Mouse (Mus musculus) forebrain, embryonic 11.5 days (tissue): ENCODE measurements at regions not wholly inside any gene's neighbourhood (a gene's known extent, or its start where the extent isn't known, plus 50 kb on each side); places are given as distances from the start of the nearest gene placed in this dataset.

Experiments
- ATAC-seq: fragments of 200-750 bp; cut with Nextera tagmentation; replicated peaks from 2 replicates; pipeline ENCODE4 v1.8.0; 2017; ENCODE audit warnings: moderate TSS enrichment; ENCODE audit not compliant: low FRiP score
- DNase-seq: peaks from one replicate; pipeline ENCODE4 v3.0.0-alpha.2; 2017; ENCODE audit warnings: low spot score
- H3K27ac ChIP-seq: fragments of 300-500 bp; sonication (generic); 2 replicates; pipeline ENCODE4 v1.5.1; 2014; ENCODE audit warnings: low read depth, low read length
- H3K27me3 ChIP-seq: fragments of 300-500 bp; sonication (generic); 2 replicates; pipeline ENCODE4 v1.6.1; 2014; ENCODE audit warnings: mild to moderate bottlenecking, low read length, mixed read lengths; ENCODE audit not compliant: control insufficient read depth, insufficient read depth
- H3K36me3 ChIP-seq: fragments of 300-500 bp; sonication (generic); 2 replicates; pipeline ENCODE4 v1.6.1; 2014; ENCODE audit warnings: mild to moderate bottlenecking, low read length, moderate library complexity, mixed read lengths; ENCODE audit not compliant: control insufficient read depth, insufficient read depth
- H3K4me1 ChIP-seq: fragments of 300-500 bp; sonication (generic); replicated peaks from 2 replicates; pipeline ENCODE4 v1.6.1; 2014; ENCODE audit warnings: low read length, mixed read lengths; ENCODE audit not compliant: control insufficient read depth, insufficient read depth
- H3K4me2 ChIP-seq: fragments of 300-500 bp; sonication (generic); 2 replicates; pipeline ENCODE4 v1.6.1; 2014; ENCODE audit warnings: low read depth, mild to moderate bottlenecking, low read length, moderate library complexity, mixed read lengths; ENCODE audit not compliant: severe bottlenecking
- H3K4me3 ChIP-seq: fragments of 300-500 bp; sonication (generic); 2 replicates; pipeline ENCODE4 v1.5.1; 2014; ENCODE audit warnings: low read depth, low read length
- H3K9ac ChIP-seq: fragments of 300-500 bp; sonication (generic); 2 replicates; pipeline ENCODE4 v1.6.1; 2014; ENCODE audit warnings: low read length
- H3K9me3 ChIP-seq: fragments of 300-500 bp; sonication (generic); 2 replicates; pipeline ENCODE4 v1.6.1; 2016; ENCODE audit warnings: low read length, mixed read lengths; ENCODE audit not compliant: control insufficient read depth
- WGBS: fragments of 180-500 bp; shearing (Covaris S2); extraction: QIAGEN DNeasy Blood & Tissue Kit; methylation state at CpG from one replicate; pipeline ENCODE4 v1.1.7; 2014; 5-methylcytosine and 5-hydroxymethylcytosine counted together

DNA sequence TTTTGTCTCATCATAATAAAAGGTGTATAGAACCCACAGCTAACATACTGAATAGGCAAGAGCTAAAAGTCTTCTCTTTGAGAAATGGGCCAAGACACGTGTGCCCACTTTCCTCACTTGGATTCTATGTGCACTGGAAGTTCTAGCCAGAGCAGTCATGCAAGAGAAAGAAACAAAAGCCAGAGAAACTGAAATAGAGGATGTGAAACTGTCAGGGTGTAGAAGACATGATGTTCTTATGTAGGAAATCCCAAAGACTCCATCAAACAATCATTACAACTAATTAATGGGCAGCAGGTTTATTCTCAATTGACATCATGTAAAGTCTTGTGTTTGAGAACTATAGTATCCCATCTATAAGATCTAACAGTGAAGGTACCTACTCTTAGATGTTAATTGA is 294.9 kb downstream of the Hhipl2 start:
- no peaks in the 10 kb centered on the region for H3K4me1 ChIP-seq
- no peak for DNase-seq
- 88% methylated on average over 1 of the region's 1 CpGs for WGBS
- no peaks in the 10 kb centered on the region for H3K9me3 ChIP-seq
- no peak overlapping the region for H3K9ac ChIP-seq
- no peaks in the 10 kb centered on the region for H3K27me3 ChIP-seq
- no peak overlapping the region for H3K4me2 ChIP-seq
- ATAC-seq, result no peak
- no peak overlapping the region for H3K27ac ChIP-seq
- no peak overlapping the region for H3K4me3 ChIP-seq
- no peaks in the 10 kb centered on the region for H3K36me3 ChIP-seq

DNA sequence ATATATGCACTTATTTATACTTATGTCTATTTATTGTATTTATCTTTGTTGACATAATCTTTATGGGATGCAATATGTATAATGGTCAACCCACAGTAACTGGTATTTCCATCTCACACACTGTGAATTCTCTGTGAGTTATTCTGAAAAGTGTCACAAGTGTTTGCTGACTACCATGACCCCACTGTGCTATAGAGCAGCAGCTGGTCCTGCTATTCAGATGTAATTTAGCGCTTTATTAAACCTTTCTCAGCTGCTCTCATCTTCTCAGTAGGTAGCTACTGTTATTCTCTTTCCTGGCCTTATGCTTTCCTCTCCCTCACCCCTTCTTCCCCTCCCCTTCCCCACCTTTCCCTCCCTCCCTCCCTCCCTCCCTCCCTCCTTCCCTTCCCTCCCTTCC is 296.0 kb upstream of the Dusp10 start:
- Histone ChIP-seq H3K27ac (no peak overlapping the region), H3K4me2 (no peak overlapping the region), H3K4me3 (no peak overlapping the region), H3K9ac (no peak overlapping the region), H3K4me1 (no peaks in the 10 kb centered on the region), H3K9me3 (no peaks in the 10 kb centered on the region), H3K27me3 (no peaks in the 10 kb centered on the region), H3K36me3 (no peaks in the 10 kb centered on the region)
- ATAC-seq, result peak; percentile 66; the same call in 1 of the 2 replicates
- no peak for DNase-seq
- WGBS, result 86% methylated on average over 1 of the region's 1 CpGs

DNA sequence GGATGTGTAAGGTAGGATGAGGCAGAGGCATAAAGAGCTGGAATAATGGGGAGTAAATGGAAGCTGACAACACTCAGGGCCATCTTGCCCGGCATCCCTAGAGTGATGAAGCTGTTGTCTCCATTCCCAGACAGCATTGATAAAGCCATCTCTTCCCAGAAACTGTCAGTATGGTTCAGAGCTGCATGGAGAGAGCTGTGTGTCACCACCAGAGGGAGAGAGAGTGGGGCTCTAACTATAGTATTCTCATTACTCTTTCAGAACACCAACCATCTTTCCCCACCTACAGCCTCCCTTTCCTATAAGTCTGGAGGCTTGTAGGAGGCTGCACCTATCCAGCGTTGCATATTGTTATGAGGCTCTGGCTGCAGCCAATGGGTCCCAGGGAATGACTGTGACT is 264.0 kb upstream of the Dusp10 start:
- DNase-seq, result no peak
- H3K4me3 ChIP-seq, result no peak overlapping the region
- H3K36me3 ChIP-seq, result no peaks in the 10 kb centered on the region
- H3K4me1 ChIP-seq, result no peaks in the 10 kb centered on the region
- no peaks in the 10 kb centered on the region for H3K27me3 ChIP-seq
- no peak overlapping the region for H3K4me2 ChIP-seq
- 88% methylated on average over 2 of the region's 2 CpGs for WGBS
- no peak overlapping the region for H3K27ac ChIP-seq
- H3K9ac ChIP-seq, result no peak overlapping the region
- ATAC-seq, result no peak
- H3K9me3 ChIP-seq, result no peaks in the 10 kb centered on the region

DNA sequence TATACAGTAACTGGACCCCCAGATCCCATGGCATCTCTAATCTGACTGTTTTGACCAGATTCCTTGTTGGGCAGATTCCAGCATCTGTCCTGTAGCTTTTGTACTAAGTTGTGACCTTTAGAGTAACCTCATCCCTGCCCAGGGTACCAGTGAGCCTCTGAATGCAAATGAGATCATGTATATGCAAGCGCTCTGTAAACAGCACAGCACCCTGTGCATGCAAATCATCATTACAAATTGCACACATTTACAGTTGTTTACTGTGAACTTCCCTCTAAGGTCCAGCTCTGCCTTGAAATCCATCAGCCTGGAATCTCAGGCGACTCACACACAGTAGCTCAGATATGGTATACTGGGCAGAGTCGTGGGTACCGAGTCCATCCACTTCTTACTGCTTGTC is 258.6 kb upstream of the Dusp10 start:
- Histone ChIP-seq H3K9me3 (no peaks in the 10 kb centered on the region), H3K27me3 (no peaks in the 10 kb centered on the region), H3K4me2 (no peak overlapping the region), H3K4me3 (no peak overlapping the region), H3K36me3 (no peaks in the 10 kb centered on the region), H3K9ac (no peak overlapping the region), H3K4me1 (no peaks in the 10 kb centered on the region), H3K27ac (no peak overlapping the region)
- DNase-seq, result no peak
- 0 out of 2 replicates have a peak, but pooled peaks have one; percentile 30 for ATAC-seq
- WGBS, result 84% methylated on average over 4 of the region's 4 CpGs

DNA sequence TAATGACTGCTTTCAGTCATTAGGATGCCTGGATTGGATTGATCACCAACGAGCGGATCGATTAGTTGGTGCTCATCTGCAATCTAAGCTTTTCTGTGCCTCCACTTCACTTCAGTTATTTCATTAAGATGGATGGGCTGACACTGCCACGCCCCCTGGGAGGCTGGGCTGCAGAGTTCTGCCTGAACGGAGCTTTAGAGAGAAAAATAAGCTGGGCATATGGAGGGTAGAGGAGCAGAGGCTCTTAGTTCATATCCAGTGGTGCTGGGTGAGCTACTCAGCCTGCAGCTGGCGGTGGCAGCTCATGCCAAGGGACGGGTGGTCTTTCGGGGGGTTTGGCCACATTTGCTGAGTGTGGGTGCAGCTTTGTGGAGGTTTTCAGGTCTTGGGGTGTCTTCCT is 256.4 kb upstream of the Dusp10 start:
- Histone ChIP-seq H3K4me2 (no peak overlapping the region), H3K27ac (no peak overlapping the region), H3K36me3 (no peaks in the 10 kb centered on the region), H3K27me3 (no peaks in the 10 kb centered on the region), H3K9me3 (no peaks in the 10 kb centered on the region), H3K4me3 (no peak overlapping the region), H3K4me1 (no peaks in the 10 kb centered on the region), H3K9ac (no peak overlapping the region)
- 84% methylated on average over 8 of the region's 8 CpGs for WGBS
- DNase-seq (no peak), ATAC-seq (no peak)

DNA sequence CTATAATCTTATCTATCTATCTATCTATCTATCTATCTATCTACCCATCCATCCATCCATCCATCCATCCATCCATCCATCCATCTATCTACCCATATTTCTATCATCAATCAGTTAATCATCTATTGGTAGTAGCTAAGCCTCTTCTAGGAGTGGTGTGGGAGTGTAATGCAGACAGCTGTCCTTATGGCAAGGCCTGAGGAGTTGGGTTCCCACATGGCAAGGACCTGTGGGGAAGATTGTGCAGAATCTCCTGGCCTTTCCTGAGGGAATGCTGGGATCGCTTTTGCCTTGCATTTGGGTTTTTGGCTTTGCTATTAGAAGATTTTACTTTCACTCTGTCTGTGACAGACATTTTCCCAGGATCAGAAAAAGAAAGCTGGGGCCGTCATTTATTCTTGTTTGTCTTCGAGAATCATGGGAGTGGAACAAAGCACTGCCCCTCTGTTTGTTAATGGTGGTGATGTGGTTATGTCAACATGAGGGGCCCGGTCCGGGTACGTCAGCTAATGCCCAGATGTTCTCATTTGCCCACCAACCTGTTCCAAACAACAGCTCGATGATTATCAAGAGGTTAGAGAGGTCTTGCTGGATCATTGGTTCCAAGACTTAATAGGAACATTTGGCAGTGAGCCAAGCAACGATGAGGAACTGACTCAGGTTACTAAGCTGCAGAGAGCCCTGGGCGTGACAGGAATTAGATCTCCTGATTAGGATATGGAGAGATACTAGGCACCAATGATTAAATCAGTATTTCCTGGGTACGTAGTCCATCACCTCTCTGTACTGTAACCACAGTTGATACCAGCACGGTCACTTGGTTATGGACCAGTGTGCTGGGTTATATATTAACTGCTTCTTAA is 249.0 kb upstream of the Dusp10 start:
- H3K9ac ChIP-seq, result no peak overlapping the region
- no peaks in the 10 kb centered on the region for H3K36me3 ChIP-seq
- DNase-seq (no peak), ATAC-seq (no peak)
- H3K9me3 ChIP-seq, result no peaks in the 10 kb centered on the region
- no peak overlapping the region for H3K4me3 ChIP-seq
- H3K4me2 ChIP-seq, result no peak overlapping the region
- 85% methylated on average over 11 of the region's 11 CpGs for WGBS
- H3K27ac ChIP-seq, result no peak overlapping the region
- H3K27me3 ChIP-seq, result no peaks in the 10 kb centered on the region
- H3K4me1 ChIP-seq, result no peaks in the 10 kb centered on the region

DNA sequence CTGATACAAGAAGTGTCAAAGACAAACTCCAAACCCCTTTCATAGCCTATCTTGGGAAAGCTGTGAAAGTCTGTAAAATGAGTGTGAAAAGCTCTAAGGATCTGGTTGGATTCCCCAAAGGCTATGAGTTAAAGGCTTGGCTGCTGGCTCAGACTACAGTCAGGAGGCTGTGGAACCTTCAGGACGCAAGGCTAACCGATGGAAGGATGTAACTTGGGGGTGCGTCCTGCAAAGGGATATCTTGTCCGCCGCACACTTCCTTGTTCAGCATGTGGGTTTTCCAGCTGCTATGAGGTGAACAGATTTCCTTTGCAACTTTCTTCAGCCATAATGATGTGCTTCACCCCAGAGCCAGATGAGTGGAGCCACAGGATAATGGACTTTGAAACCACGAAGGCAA is 240.3 kb upstream of the Dusp10 start:
- Histone ChIP-seq H3K4me2 (no peak overlapping the region), H3K4me3 (no peak overlapping the region), H3K36me3 (no peaks in the 10 kb centered on the region), H3K9me3 (no peaks in the 10 kb centered on the region), H3K9ac (no peak overlapping the region), H3K4me1 (no peaks in the 10 kb centered on the region), H3K27ac (no peak overlapping the region), H3K27me3 (no peaks in the 10 kb centered on the region)
- no peak for DNase-seq
- 89% methylated on average over 6 of the region's 6 CpGs for WGBS
- ATAC-seq, result no peak

DNA sequence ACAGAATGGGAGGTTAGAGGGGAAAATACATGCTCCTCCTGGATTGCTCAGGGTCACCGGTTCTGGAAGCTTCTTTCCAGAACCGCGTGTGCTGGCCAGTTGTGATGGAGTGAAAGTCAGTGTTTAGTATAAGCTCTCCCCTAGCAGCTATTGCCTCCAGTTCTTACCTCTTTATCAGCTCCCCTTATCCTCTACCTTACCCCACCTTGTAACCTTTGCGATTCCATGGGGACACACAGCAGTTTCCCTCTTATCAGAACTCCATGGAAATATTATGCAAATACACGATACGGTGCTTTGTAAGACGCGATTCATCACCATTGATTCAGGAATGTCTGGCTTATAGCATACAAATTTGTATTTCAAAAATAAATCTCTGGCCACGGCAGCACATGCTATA is 232.9 kb upstream of the Dusp10 start:
- H3K9ac ChIP-seq, result no peak overlapping the region
- DNase-seq (no peak), ATAC-seq (no peak)
- no peaks in the 10 kb centered on the region for H3K27me3 ChIP-seq
- no peak overlapping the region for H3K4me3 ChIP-seq
- no peak overlapping the region for H3K27ac ChIP-seq
- no peak overlapping the region for H3K4me2 ChIP-seq
- no peaks in the 10 kb centered on the region for H3K36me3 ChIP-seq
- no peaks in the 10 kb centered on the region for H3K9me3 ChIP-seq
- 96% methylated on average over 9 of the region's 9 CpGs for WGBS
- H3K4me1 ChIP-seq, result no peaks in the 10 kb centered on the region

DNA sequence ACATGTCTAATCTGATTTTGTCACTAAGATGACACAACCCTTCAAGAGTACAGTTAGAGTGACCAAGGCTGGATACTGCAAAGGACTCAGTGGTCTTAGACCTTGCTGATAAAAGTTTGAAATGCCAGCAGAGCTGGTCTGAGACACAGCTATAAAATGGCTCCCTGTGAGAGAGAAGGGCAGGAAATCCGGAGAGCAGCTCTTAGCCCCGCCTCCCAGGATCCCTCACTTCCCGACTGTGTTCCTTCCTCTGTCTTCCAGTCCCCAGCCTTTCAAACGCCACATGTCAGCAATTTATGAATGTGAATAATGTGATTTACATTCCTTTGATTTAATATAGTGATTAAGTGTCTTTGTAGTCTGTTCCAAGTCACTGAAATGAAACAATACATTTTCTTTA is 232.3 kb upstream of the Dusp10 start:
- no peaks in the 10 kb centered on the region for H3K36me3 ChIP-seq
- no peaks in the 10 kb centered on the region for H3K4me1 ChIP-seq
- H3K9ac ChIP-seq, result no peak overlapping the region
- H3K4me3 ChIP-seq, result no peak overlapping the region
- WGBS, result 52% methylated on average over 4 of the region's 4 CpGs
- peak; percentile 44; the same call in 1 of the 2 replicates for ATAC-seq
- no peak overlapping the region for H3K27ac ChIP-seq
- DNase-seq, result no peak
- H3K27me3 ChIP-seq, result no peaks in the 10 kb centered on the region
- no peak overlapping the region for H3K4me2 ChIP-seq
- no peaks in the 10 kb centered on the region for H3K9me3 ChIP-seq
